Mouse (Mus musculus): ENCODE data around the gene Gm13278. TPM values are rescaled to one million over a fixed set of nuclear protein-coding genes. Genes with fewer than 3 reads are reported as not detected.
A peak's percentile ranks its signal among the peaks of the same experiment; 100 is the strongest.
"Not testable (repeated sequence)": the region's sequence is repeated elsewhere in the genome, so short reads cannot be mapped to it uniquely, and the experiment has no call there.

The Gm13278 gene
- total RNA-seq, 4 experiments from 2014 or later, result not detected

- DNase-seq (ENCODE audit: low spot score in 2 of 2), result peak; percentile 34 to 37
These were observed 2.9 kb upstream of the Gm13278 start, which contains the start of gene Gm13277 for GRCm38 (mm10) chr4:88788402-88788801. TSS of gene Gm13277 (plus strand) at chr4:88788632.

- peak; percentile 63 to 82 for DNase-seq (ENCODE audit: low spot score in 2 of 2)
These were observed 2.8 kb downstream of the Gm13278 start, which contains the start of gene Gm13275 for GRCm38 (mm10) chr4:88793936-88794675. TSS of gene Gm13275 (plus strand) at chr4:88794487.

DNA sequence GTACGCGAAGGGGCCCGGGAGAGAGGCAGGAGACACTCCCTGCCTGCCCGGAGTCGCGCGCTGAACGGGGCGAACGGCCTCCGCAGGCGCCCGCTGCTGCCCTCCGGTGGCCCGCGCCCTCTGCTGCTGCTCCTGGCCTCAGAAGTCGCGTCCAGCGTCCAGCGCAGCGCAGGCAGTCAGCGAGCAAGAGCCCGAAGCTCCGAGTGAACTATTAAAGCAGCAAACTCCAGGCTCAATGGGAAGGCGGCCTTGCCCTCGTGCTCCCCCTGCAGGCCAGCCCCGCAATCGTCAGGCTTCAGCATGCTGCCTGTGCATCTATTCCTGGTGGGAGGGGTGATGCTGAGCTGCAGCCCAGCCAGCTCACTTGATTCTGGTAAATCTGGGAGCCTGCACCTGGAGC, 5.7 kb downstream of the Gm13278 start, which contains the start of gene Gm13279:
Gene Gm13279 (plus strand): TSS at position 301 of the 400 bp plus-strand sequence.
- not testable (repeated sequence) for DNase-seq (ENCODE audit: low spot score in 2 of 2)

DNA sequence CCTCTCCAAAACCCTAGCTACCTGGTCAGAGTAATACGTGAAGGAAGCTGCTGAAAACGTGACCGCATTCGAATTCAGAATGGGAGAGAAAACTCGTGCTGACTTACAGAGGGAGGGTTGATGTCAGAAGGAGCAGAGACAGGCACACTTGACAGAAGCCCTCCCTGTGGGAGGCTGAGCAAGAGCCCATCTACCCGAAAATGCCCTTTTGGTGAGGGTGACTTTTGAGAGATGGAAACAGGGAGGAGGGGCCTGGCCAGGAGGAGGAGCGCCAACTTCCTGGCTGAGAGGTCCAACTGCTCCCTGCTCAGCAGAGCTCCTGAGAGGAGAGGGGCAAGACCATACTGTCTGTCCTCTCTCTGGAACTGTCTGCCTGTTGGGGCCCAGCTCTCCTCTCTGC, 8.0 kb downstream of the Gm13278 start, which contains the start of gene Gm13285:
Gene Gm13285 (plus strand): TSS at position 301 of the 400 bp plus-strand sequence.
- not testable (repeated sequence) for DNase-seq (ENCODE audit: low spot score in 2 of 2)

- not testable (repeated sequence) for DNase-seq (ENCODE audit: low spot score in 2 of 2)
These were observed 11.6 kb downstream of the Gm13278 start, which contains the start of gene Gm13287 for GRCm38 (mm10) chr4:88802954-88803353. TSS of gene Gm13287 (plus strand) at chr4:88803254.

DNA sequence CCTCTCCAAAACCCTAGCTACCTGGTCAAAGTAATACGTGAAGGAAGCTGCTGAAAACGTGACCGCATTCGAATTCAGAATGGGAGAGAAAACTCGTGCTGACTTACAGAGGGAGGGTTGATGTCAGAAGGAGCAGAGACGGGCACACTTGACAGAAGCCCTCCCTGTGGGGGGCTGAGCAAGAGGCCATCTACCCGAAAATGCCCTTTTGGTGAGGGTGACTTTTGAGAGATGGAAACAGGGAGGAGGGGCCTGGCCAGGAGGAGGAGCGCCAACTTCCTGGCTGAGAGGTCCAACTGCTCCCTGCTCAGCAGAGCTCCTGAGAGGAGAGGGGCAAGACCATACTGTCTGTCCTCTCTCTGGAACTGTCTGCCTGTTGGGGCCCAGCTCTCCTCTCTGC, 13.9 kb downstream of the Gm13278 start, which contains the start of gene Gm13288:
Gene Gm13288 (plus strand): TSS at position 301 of the 400 bp plus-strand sequence.
- DNase-seq (ENCODE audit: low spot score in 2 of 2), result not testable (repeated sequence)

- not testable (repeated sequence) for DNase-seq (ENCODE audit: low spot score in 2 of 2)
These were observed 14.4 kb downstream of the Gm13278 start for GRCm38 (mm10) chr4:88805761-88806160.

DNA sequence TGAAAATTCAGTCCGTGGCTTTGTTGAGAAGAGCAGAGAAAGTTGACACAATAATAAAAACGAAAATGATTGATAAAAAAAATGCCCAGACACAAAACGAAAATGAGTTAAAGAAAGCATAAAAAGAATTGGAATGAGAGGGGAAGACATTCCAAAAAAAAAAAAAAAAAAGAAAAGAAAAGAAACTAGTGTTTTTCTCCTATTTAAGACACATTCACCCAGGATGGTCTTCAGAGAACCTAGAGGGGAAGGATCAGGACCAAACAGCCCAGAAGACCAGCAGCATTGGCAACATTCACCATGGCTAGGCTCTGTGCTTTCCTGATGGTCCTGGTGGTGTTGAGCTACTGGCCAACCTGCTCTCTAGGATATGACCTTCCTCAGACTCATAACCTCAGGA, 24.6 kb downstream of the Gm13278 start, which contains the start of gene Ifna7:
Gene Ifna7 (plus strand): TSS at position 301 of the 400 bp plus-strand sequence.
- no peak for DNase-seq (ENCODE audit: low spot score in 2 of 2)

DNA sequence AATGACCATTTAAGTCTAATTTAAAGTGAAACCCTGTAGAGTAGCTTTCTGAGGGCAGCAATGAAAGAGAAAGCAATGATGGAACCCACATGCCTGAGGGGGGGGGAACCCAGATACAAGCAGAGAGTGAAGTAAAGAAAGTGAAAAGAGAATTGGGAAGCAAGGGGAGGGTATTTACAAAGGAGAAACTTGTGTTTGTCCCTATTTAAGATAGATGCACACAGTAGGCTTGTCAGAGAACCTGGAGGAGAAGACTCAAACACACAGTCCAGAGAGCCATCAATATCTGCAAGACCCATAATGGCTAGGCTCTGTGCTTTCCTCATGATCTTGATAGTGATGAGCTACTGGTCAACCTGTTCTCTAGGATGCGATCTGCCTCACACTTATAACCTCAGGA, 28.3 kb downstream of the Gm13278 start, which contains the start of gene Ifna11:
Gene Ifna11 (plus strand): TSS at position 301 of the 400 bp plus-strand sequence.
- DNase-seq (ENCODE audit: low spot score in 2 of 2), result no peak

- no peak for DNase-seq (ENCODE audit: low spot score in 2 of 2)
These were observed 31.6 kb downstream of the Gm13278 start for GRCm38 (mm10) chr4:88822995-88823394.

DNA sequence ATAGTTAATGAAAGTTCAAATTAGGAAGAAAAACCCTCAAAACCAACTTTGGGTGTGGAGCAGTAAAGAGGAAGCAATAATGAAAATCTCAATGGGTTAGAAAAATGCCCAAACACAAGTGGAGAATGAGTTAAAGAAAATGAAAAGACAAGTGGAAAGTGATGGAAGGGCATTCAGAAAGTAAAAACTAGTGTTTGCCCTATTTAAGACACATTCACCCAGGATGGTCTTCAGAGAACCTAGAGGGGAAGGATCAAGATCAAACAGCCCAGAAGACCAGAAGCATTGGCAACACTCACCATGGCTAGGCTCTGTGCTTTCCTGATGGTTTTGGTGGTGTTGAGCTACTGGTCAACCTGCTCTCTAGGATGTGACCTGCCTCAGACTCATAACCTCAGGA, 35.8 kb downstream of the Gm13278 start, which contains the start of gene Ifna6:
Gene Ifna6 (plus strand): TSS at position 301 of the 400 bp plus-strand sequence.
- DNase-seq (ENCODE audit: low spot score in 2 of 2), result not testable (repeated sequence)

DNA sequence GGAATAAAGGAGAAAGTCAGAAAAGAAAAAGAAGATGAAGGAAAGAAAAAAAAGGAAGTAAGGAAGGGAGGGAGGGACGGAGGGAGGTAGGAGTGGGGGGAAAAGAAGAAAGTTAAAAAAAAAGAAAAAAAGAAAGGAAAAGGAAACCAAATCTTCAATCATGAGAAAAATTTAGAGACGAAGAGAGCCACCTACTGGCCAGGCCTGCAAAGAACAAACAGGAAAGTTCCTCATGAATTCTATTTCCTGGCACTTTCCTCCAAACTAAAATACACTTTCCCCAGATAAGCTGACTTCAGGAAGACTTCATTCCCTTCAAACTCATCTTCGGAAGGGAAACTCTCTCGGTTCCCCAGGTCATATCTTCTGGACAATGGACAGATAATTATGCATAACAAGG, 39.2 kb downstream of the Gm13278 start:
- DNase-seq (ENCODE audit: low spot score in 2 of 2), result no peak

DNA sequence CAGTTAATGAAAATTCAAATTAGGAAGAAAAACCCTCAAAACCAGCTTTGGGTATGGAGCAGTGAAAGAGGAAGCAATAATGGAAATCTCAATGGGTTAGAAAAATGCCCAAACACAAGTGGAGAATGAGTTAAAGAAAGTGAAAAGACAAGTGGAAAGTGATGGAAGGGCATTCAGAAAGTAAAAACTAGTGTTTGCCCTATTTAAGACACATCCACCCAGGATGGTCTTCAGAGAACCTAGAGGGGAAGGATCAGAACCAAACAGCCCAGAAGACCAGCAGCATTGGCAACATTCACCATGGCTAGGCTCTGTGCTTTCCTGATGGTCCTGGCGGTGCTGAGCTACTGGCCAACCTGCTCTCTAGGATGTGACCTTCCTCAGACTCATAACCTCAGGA, 43.9 kb downstream of the Gm13278 start, which contains the start of gene Ifna5:
Gene Ifna5 (plus strand): TSS at position 301 of the 400 bp plus-strand sequence.
- DNase-seq (ENCODE audit: low spot score in 2 of 2), result not testable (repeated sequence)

DNA sequence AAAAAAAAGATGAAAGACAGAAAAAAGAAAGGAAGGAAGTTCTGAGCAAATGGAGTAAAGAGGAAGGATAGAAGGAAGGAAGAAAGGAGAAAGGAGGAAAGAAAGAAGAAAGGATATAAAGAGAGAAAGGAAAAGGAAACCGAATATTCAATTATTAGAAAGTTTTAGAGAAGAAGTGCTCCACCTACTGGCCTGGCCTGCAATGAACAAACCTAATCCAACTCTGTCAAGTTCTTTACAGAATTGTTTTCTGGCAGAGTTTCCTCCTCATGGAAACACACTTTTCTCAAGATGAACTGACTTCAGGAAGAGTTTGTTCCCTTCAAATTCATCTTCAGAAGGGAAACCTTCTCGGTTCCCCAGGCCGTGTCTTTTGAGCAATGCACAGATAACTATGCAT, 47.5 kb downstream of the Gm13278 start:
- no peak for DNase-seq (ENCODE audit: low spot score in 2 of 2)

- no peak for DNase-seq (ENCODE audit: low spot score in 2 of 2)
These were observed 48.7 kb downstream of the Gm13278 start for GRCm38 (mm10) chr4:88840058-88840457.

- no peak for DNase-seq (ENCODE audit: low spot score in 2 of 2)
These were observed 50.1 kb downstream of the Gm13278 start, which contains the start of gene Ifna4 for GRCm38 (mm10) chr4:88841438-88841911. TSS of gene Ifna4 (plus strand) at chr4:88841861.

Other genes starting within 250 kb of the Gm13278 start
- not detected for gene Ifna15, start 233.3 kb upstream of the Gm13278 start, total RNA-seq (2022)
- not detected for gene Ifna14, start 219.8 kb upstream of the Gm13278 start, total RNA-seq (2022)
- not detected for gene Ifna9, start 199.2 kb upstream of the Gm13278 start, total RNA-seq (2022)
- gene Ifna12, start 188.2 kb upstream of the Gm13278 start, total RNA-seq (2022), result not detected
- gene C87499, start 157.1 kb upstream of the Gm13278 start, total RNA-seq (2022), result not detected
- not detected for gene Ifna13, start 147.1 kb upstream of the Gm13278 start, total RNA-seq (2022)
- not detected for gene Ifna16, start 114.6 kb upstream of the Gm13278 start, total RNA-seq (2022)
- gene Ifna2, start 107.6 kb upstream of the Gm13278 start, total RNA-seq (2022), result not detected
- gene Ifnab, start 100.2 kb upstream of the Gm13278 start, total RNA-seq (2022), result not detected
- 1 to 10 TPM in 2 of 4 experiments, under 1 TPM in 2; 0.61 to 1.8 (median 0.93) TPM for gene Gm26566, start 69.7 kb upstream of the Gm13278 start, total RNA-seq (2022)
- gene Klhl9, start 69.1 kb upstream of the Gm13278 start, total RNA-seq (2022), result 100 to 1,000 TPM in 1 of 4 experiments, 10 to 100 TPM in 3; 91.7 to 103 (median 95.7) TPM
- gene Gm13271, start 36.7 kb upstream of the Gm13278 start, total RNA-seq (2022), result not detected
- not detected for gene Gm13283, start 31.4 kb upstream of the Gm13278 start, total RNA-seq (2022)
- gene Gm13290, start 17.7 kb upstream of the Gm13278 start, total RNA-seq (2022), result not detected
- gene Gm13289, start 14.6 kb upstream of the Gm13278 start, total RNA-seq (2022), result not detected
- not detected for gene Gm13272, start 11.7 kb upstream of the Gm13278 start, total RNA-seq (2022)
- gene Ifnz, start 9.4 kb upstream of the Gm13278 start, total RNA-seq (2022), result not detected
- not detected for gene Gm13276, start 5.8 kb upstream of the Gm13278 start, total RNA-seq (2022)
- gene Gm13277, start 2.9 kb upstream of the Gm13278 start, total RNA-seq (2022), result not detected
- gene Gm13275, start 2.9 kb downstream of the Gm13278 start, total RNA-seq (2022), result not detected
- not detected for gene Gm13279, start 5.8 kb downstream of the Gm13278 start, total RNA-seq (2022)
- not detected for gene Gm13285, start 8.1 kb downstream of the Gm13278 start, total RNA-seq (2022)
- not detected for gene Gm13287, start 11.7 kb downstream of the Gm13278 start, total RNA-seq (2022)
- not detected for gene Gm13288, start 14.0 kb downstream of the Gm13278 start, total RNA-seq (2022)
- gene Ifna7, start 24.7 kb downstream of the Gm13278 start, total RNA-seq (2022), result not detected
- not detected for gene Ifna11, start 28.4 kb downstream of the Gm13278 start, total RNA-seq (2022)
- gene Ifna6, start 35.9 kb downstream of the Gm13278 start, total RNA-seq (2022), result not detected
- not detected for gene Ifna5, start 44.0 kb downstream of the Gm13278 start, total RNA-seq (2022)
- not detected for gene Ifna4, start 50.3 kb downstream of the Gm13278 start, total RNA-seq (2022)
- gene Ifna1, start 58.5 kb downstream of the Gm13278 start, total RNA-seq (2022), result not detected
- gene Ifne, start 88.7 kb downstream of the Gm13278 start, total RNA-seq (2022), result not detected